Comparison of ENCODE assay signal across 9 mouse cellular contexts in genomic region chr12:85177740-85178239, GRCm38 (mm10). TPM values are rescaled to one million over a fixed set of nuclear protein-coding genes. Genes with fewer than 3 reads are reported as not detected.
DNase-seq lines count a peak whose midpoint lies in the region; ATAC-seq and TF ChIP-seq lines count a peak whose summit lies in the region.
"Had no signal": no experiment of that assay in that cellular context is flagged by ENCODE, and none has a peak within 500 bp of the region (broad histone marks: within the 10 kb centered on the region; RNA-seq: fewer than 3 reads in every experiment).

Gene Pgf (minus strand): TSS chr12:85177790.

- 74% methylated on average over 10 of the region's 10 CpGs for WGBS in lung, embryonic 14.5 days
- 76% methylated on average over 10 of the region's 10 CpGs for WGBS in forebrain, embryonic 10.5 days
- WGBS in limb, embryonic 12.5 days, result 78% methylated on average over 10 of the region's 10 CpGs
- WGBS in neural tube, embryonic 15.5 days, result 75% methylated on average over 10 of the region's 10 CpGs

- H3K27me3 ChIP-seq in lung, embryonic 14.5 days (ENCODE audit: insufficient read depth, low read length), result no peaks in the 10 kb centered on the region
- H3K27me3 ChIP-seq in forebrain, embryonic 10.5 days (ENCODE audit: poor library complexity, severe bottlenecking), result peaks cover 90% of the 10 kb centered on the region
- H3K27me3 ChIP-seq in limb, embryonic 12.5 days, result peaks cover 25% of the 10 kb centered on the region
- peaks cover 20% of the 10 kb centered on the region for H3K27me3 ChIP-seq in neural tube, embryonic 15.5 days (replicated peaks)

- no peak for TF ChIP-seq CTCF in lung, embryonic 14.5 days (IDR thresholded peaks at IDR 0.05; ENCODE audit: low read depth)

- H3K4me2 ChIP-seq in lung, embryonic 14.5 days, result peak within 1 kb of the TSS; percentile 70
- H3K4me2 ChIP-seq in limb, embryonic 12.5 days, result peak within 1 kb of the TSS; percentile 71
- peak within 1 kb of the TSS; percentile 75 for H3K4me2 ChIP-seq in neural tube, embryonic 15.5 days

- H3K4me1 ChIP-seq in lung, embryonic 14.5 days (ENCODE audit: insufficient read depth), result peaks cover 44% of the 10 kb centered on the region
- peaks cover 58% of the 10 kb centered on the region for H3K4me1 ChIP-seq in forebrain, embryonic 10.5 days
- peaks cover 59% of the 10 kb centered on the region for H3K4me1 ChIP-seq in limb, embryonic 12.5 days (replicated peaks)
- H3K4me1 ChIP-seq in neural tube, embryonic 15.5 days, result peaks cover 49% of the 10 kb centered on the region

- H3K36me3 ChIP-seq in lung, embryonic 14.5 days (ENCODE audit: insufficient read depth), result peaks cover 2% of the 10 kb centered on the region
- H3K36me3 ChIP-seq in forebrain, embryonic 10.5 days (replicated peaks), result no peaks in the 10 kb centered on the region
- H3K36me3 ChIP-seq in limb, embryonic 12.5 days, result peaks cover under 1% of the 10 kb centered on the region; the same call in 1 of the 2 replicates
- H3K36me3 ChIP-seq in neural tube, embryonic 15.5 days, result no peaks in the 10 kb centered on the region

- no peaks in the 10 kb centered on the region for H3K9me3 ChIP-seq in lung, embryonic 14.5 days (ENCODE audit: low read depth, low read length)
- H3K9me3 ChIP-seq in forebrain, embryonic 10.5 days, result no peaks in the 10 kb centered on the region
- no peaks in the 10 kb centered on the region for H3K9me3 ChIP-seq in limb, embryonic 12.5 days
- H3K9me3 ChIP-seq in neural tube, embryonic 15.5 days (replicated peaks), result no peaks in the 10 kb centered on the region

- H3K27ac ChIP-seq in lung, embryonic 14.5 days (ENCODE audit: low read depth), result peak within 1 kb of the TSS; percentile 87; the same call in 1 of the 2 replicates
- H3K27ac ChIP-seq in forebrain, embryonic 10.5 days, result peak within 1 kb of the TSS; percentile 63
- H3K27ac ChIP-seq in limb, embryonic 12.5 days, result peak within 1 kb of the TSS; percentile 82
- no peak within 1 kb of the TSS for H3K27ac ChIP-seq in neural tube, embryonic 15.5 days (replicated peaks)

- DNase-seq in lung, embryonic 14.5 days, result no peak
- DNase-seq in lung, adult 18-20 months, result no peak
- DNase-seq in forebrain, embryonic 10.5 days (ENCODE audit: extremely low spot score, low spot score), result no peak
- no peak for DNase-seq in frontal cortex, postnatal 25 days (ENCODE audit: low spot score in 2 of 2)
- no peak for DNase-seq in frontal cortex, postnatal 14 days (ENCODE audit: low spot score in 2 of 2)
- no peak for DNase-seq in gastrocnemius, adult 18-20 months (ENCODE audit: low spot score)
- DNase-seq: adrenal gland, adult 8-10 months had no signal

- peak within 1 kb of the TSS; percentile 35 for H3K9ac ChIP-seq in lung, embryonic 14.5 days
- peak within 1 kb of the TSS; percentile 64 for H3K9ac ChIP-seq in limb, embryonic 12.5 days (replicated peaks)
- peak within 1 kb of the TSS; percentile 32; the same call in 1 of the 2 replicates for H3K9ac ChIP-seq in neural tube, embryonic 15.5 days (replicated peaks)

- H3K4me3 ChIP-seq in lung, embryonic 14.5 days (ENCODE audit: low read depth, low read length), result peak within 1 kb of the TSS; percentile 39
- peak within 1 kb of the TSS; percentile 49 for H3K4me3 ChIP-seq in forebrain, embryonic 10.5 days
- H3K4me3 ChIP-seq in limb, embryonic 12.5 days (replicated peaks), result peak within 1 kb of the TSS; percentile 42
- H3K4me3 ChIP-seq in neural tube, embryonic 15.5 days (replicated peaks), result peak within 1 kb of the TSS; percentile 35

- ATAC-seq in lung, embryonic 14.5 days (ENCODE audit: insufficient read depth), result no peak
- no peak for ATAC-seq in limb, embryonic 12.5 days (ENCODE audit: insufficient number of reproducible peaks, insufficient read depth, low FRiP score, low TSS enrichment, low read depth)
- ATAC-seq in neural tube, embryonic 15.5 days (ENCODE audit: low FRiP score), result no peak

RNA-seq across cellular contexts. Expression of gene Pgf, which starts in this region (rescaled TPM):
- polyA plus RNA-seq in lung, embryonic 14.5 days (2014; fragmentation: Nextera tagmentation; extraction: Ambion mirVana), result 10.9 and 14.6 TPM in 2 replicates
- polyA plus RNA-seq in forebrain, embryonic 10.5 days (2016; fragmentation: Nextera tagmentation; extraction: Ambion mirVana), result 2.5 and 3.1 TPM in 2 replicates
- polyA plus RNA-seq in limb, embryonic 12.5 days (2016; fragmentation: Nextera tagmentation; extraction: Ambion mirVana), result 17.0 and 17.8 TPM in 2 replicates
- 9.5 and 11.1 TPM in 2 replicates for polyA plus RNA-seq in neural tube, embryonic 15.5 days (2015; fragmentation: Nextera tagmentation; extraction: Ambion mirVana)
- total RNA-seq in gastrocnemius, adult 18-20 months (2021), result 1 to 10 TPM; 1.7 to 1.8 TPM
